Mouse (Mus musculus) spleen, postnatal 14 days (tissue): Measurements from ENCODE around the gene Serpina1c.
"Not testable (repeated sequence)": the region's sequence is repeated elsewhere in the genome, so short reads cannot be mapped to it uniquely, and the experiment has no call there.

Source experiments
- DNase-seq, 2 experiments: peaks; one replicate each; pipeline ENCODE4 v3.0.0; 2021 to 2022; ENCODE audit warnings: low spot score in 2 of 2

Gene Serpina1c

GRCm38 (mm10) chr12:103904837-103905340, at the start of gene Serpina1c:
Serpina1c (minus strand) TSS chr12:103904887.
- not testable (repeated sequence) for DNase-seq

DNA sequence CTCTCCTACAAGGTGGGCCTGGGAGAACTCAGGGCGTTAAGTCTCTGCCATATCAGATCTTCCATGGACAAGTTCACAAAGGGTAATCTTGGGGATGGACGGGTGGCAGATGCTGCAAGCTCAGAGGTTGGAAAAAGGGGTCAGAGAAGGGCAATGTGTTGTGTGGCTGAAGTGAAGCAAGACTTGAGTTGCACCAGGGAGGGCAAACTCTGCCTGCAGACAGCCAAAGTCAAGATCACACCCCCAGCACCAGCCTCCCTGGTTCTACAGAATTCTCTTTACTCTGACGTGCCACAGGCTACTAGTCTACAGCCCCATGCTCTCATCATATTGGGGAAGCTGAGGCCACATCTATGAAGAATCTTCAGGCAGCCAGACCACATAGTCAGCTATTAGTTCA, 48.3 kb upstream of the Serpina1c start:
- DNase-seq: not testable (repeated sequence)

DNA sequence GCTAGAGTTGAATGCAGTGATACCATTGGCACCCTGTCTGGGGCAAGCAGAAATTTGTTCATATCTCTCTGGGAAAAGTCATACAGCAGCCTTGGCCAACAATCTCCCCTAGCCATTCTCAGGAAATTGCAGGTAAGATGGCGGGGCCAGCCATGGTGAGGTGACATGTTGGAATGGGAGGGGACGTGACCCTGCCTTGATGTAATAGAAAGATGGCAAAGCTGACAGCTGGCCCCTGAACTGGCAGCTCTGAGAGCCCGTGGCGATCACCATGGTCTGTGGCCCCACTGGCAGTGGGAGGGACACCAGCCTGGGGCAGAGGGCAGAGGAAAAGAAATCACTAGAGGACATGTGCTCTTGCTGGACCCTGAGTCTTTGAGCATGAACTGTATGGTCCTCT, 41.6 kb upstream of the Serpina1c start:
- DNase-seq: no peak

DNA sequence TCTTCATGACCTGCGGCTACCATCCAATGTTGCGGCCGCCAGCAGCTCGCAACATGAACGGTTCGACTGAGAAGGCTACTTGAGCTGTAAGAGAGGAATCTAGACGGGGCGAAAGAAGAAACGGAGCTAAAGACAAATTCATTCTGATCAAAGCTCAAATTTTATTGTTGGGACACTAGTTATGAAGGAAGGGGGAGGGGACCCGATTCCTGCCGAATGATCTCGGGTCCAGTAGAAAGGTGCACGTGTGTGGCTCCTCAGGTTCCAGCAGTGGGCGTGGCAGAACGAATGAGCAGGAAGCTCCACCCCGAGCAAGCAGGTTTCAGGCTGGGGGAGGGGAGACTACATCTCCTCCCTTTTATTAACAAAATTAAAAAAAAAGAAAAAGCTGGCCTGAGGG, 4.5 kb upstream of the Serpina1c start:
- DNase-seq: not testable (repeated sequence)

DNA sequence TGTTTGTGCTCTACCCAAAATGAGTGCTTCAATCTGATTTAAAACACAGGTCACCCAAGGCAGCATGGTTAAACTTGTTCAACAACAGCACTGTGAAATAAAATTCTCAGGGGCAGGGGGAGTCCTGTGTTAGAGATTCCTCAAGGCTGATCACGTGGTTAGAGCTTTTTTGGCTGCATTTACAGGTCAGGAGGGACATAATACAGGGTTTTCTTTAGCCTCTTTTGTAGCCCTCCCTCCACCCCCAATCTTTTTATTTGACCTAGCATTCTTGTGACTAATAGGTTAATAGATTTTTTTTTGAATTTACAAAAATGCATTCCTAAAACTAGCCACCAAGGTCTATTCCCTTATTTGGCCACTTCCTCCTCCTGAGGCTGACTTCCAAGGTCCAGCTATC, 3.1 kb upstream of the Serpina1c start:
- DNase-seq: not testable (repeated sequence)

- not testable (repeated sequence) for DNase-seq
Observed at GRCm38 (mm10) chr12:103901929-103902328, 2.8 kb downstream of the Serpina1c start.

DNA sequence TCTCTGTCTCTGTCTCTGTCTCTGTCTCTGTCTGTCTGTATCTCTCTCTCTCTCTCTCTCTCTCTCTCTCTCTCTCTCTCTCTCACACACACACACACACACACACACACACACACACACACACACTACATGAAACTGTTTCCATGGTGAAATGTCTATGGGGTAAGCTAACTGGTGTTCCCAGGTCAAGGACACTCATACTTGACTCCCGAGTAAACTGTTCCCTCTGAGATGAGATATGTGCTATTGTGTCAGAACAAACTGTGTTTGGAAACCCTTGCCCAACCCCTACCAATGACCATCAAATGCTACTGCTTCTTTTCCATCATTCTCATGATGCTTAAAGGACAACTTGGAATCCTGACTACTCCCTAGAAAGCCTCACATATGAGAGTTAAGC, 37.8 kb downstream of the Serpina1c start:
- not testable (repeated sequence) for DNase-seq

DNA sequence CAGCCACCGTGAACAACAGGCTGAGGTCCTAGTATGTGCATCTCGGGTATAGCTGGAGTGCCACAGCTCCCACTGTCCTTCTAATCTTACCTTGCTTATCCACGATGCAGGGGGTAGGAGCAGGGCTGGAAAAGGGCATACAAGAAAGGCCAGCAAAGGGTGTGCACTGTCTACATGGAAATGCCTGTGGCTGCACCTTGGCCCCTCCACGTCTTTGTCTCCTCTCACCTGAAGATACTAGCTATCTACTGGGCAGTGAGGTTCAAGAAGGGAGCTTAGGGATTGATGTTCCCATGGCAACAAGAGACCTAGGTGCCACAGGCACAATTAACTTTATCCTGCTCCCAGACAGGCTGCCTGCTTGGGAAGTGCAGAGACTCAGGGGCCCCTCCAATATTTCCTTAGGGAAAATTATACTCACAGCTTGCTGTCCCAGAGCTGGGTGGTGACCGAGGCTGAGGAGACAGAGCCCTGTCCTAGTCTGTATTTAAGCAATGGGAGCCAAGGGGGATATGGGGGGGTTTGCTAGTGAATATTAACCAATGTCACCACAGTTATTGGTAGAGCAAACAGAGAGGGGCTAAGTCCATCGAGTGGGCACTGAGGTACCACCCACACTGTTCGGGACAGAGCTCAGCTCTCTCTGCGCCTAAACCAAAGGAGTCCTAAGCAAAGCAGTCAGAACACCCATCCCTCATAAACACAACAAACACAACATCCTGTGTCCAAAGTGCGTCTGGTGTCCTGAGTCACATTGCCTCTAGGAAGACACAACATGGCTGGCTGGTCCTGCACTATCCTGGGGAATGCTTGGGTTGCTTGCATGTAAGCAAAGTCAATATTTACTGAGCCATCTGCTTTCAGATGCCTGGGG, 41.3 kb downstream of the Serpina1c start, which contains the start of gene Serpina1a:
Serpina1a (minus strand) TSS at position 462 of the 874 bp plus-strand sequence.
- not testable (repeated sequence) for DNase-seq

- no peak for DNase-seq
Observed at GRCm38 (mm10) chr12:103860976-103861375, 43.7 kb downstream of the Serpina1c start.

DNA sequence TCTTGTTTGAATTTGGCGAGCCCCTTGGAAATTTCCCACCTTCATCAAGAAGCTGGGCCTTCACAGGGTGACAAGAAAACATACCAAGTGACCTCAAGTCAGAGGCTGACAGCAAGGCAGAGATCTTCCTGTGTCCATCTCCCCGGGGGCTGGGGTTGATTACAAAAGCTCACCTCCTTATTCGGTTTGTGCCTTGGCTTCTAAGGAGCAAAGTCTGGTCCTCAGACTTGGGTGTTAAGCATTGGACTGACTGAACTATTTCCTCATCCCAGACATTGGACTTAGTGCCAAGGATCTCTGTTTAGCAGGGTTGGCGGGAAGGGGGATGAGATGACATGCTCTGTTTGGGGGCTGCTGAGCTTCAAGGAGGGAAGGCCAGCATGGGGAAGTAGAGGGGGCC, 44.1 kb downstream of the Serpina1c start:
- not testable (repeated sequence) for DNase-seq

DNA sequence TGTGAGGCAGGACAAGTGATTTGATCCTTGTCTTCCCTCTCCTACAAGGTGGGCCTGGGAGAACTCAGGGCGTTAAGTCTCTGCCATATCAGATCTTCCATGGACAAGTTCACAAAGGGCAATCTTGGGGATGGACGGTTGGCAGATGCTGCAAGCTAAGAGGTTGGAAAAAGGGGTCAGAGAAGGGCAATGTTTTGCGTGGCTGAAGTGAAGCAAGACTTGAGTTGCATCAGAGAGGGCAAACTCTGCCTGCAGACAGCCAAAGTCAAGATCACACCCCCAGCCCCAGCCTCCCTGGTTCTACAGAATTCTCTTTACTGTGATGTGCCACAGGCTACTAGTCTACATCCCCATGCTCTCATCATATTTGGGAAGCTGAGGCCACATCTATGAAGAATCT, 45.1 kb downstream of the Serpina1c start:
- not testable (repeated sequence) for DNase-seq

DNA sequence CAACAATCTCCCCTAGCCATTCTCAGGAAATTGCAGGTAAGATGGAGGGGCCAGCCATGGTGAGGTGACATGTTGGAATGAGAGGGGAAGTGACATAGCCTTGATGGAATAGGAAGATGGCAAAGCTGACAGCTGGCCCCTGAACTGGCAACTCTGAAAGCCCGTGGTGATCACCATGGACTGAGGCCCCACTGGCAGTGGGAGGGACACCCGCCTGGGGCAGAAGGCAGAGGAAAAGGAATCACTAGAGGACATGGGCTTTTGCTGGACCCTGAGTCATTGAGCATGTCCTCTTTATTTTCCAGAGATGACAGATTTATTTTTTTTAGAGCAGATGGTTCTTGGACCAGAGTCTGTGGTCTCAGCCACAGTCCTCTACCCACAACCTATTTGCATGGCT, 51.7 kb downstream of the Serpina1c start:
- DNase-seq: not testable (repeated sequence)
